Mouse (Mus musculus) 416B (cell line): ENCODE results near the gene 4930402H24Rik.

Source experiments
- DNase-seq: peaks from one replicate; pipeline ENCODE4 v3.0.0; 2011; ENCODE audit warnings: low read depth

4930402H24Rik gene

GRCm38 (mm10) chr2:130658530-130658929 lies 247.7 kb downstream of the 4930402H24Rik start:
- no peak for DNase-seq

GRCm38 (mm10) chr2:130657541-130657940 lies 248.7 kb downstream of the 4930402H24Rik start:
- DNase-seq, result no peak

- no peak for DNase-seq
These were observed 249.7 kb downstream of the 4930402H24Rik start for GRCm38 (mm10) chr2:130656536-130656935.
